Mouse (Mus musculus) inflammation-experienced regulatory T-cells, adult 6 months (primary cell): ENCODE data around the gene Ruvbl1. TPM values are rescaled to one million over a fixed set of nuclear protein-coding genes. Genes with fewer than 3 reads are reported as not detected.
A peak's percentile ranks its signal among the peaks of the same experiment; 100 is the strongest.

Experiments
- ATAC-seq: one replicate; pipeline ENCODE4 v1.8.0; 2017
- polyA plus RNA-seq, 3 experiments: library from polyadenylated mRNA; unstranded; fragments of 100-300 nt; shearing (Covaris generic); gene quantifications; one replicate each; pipeline ENCODE4 v1.2.1; 2017

The Ruvbl1 gene
- 10 to 100 TPM; 51.3 to 68.4 (median 59.4) TPM for polyA plus RNA-seq

GRCm38 (mm10) chr6:88465181-88465920 lies at the start of gene Ruvbl1:
Gene Ruvbl1, plus strand, starts transcription at chr6:88465409.
- peak; percentile 99 for ATAC-seq

GRCm38 (mm10) chr6:88416130-88416758 lies 49.0 kb upstream of the Ruvbl1 start:
- no peak for ATAC-seq

GRCm38 (mm10) chr6:88431202-88431601 lies 34.0 kb upstream of the Ruvbl1 start:
- ATAC-seq: no peak

GRCm38 (mm10) chr6:88435609-88436008 lies 29.6 kb upstream of the Ruvbl1 start:
- ATAC-seq: no peak

GRCm38 (mm10) chr6:88439056-88439455 lies 26.2 kb upstream of the Ruvbl1 start:
- ATAC-seq: no peak

- ATAC-seq: peak; percentile 45
These were observed 22.7 kb upstream of the Ruvbl1 start for GRCm38 (mm10) chr6:88442551-88442950.

GRCm38 (mm10) chr6:88443446-88443845 lies 21.8 kb upstream of the Ruvbl1 start:
- ATAC-seq: no peak

GRCm38 (mm10) chr6:88444076-88444750 lies 21.0 kb upstream of the Ruvbl1 start:
- ATAC-seq: no peak

- no peak for ATAC-seq
These were observed 19.5 kb upstream of the Ruvbl1 start for GRCm38 (mm10) chr6:88445661-88446060.

- peak; percentile 93 for ATAC-seq
These were observed 18.9 kb upstream of the Ruvbl1 start, which contains the start of gene Eefsec for GRCm38 (mm10) chr6:88446063-88447002. Gene Eefsec, minus strand, starts transcription at chr6:88446539.

GRCm38 (mm10) chr6:88447454-88447853 lies 17.8 kb upstream of the Ruvbl1 start:
- ATAC-seq: no peak

GRCm38 (mm10) chr6:88454545-88454944 lies 10.7 kb upstream of the Ruvbl1 start:
- ATAC-seq: no peak

GRCm38 (mm10) chr6:88469878-88470277 lies 4.7 kb downstream of the Ruvbl1 start:
- no peak for ATAC-seq

GRCm38 (mm10) chr6:88480421-88480820 lies 15.2 kb downstream of the Ruvbl1 start:
- ATAC-seq: no peak

- no peak for ATAC-seq
These were observed 17.9 kb downstream of the Ruvbl1 start for GRCm38 (mm10) chr6:88483111-88483510.

GRCm38 (mm10) chr6:88483913-88484312 lies 18.7 kb downstream of the Ruvbl1 start:
- no peak for ATAC-seq

GRCm38 (mm10) chr6:88485378-88485777 lies 20.2 kb downstream of the Ruvbl1 start:
- no peak for ATAC-seq

- ATAC-seq: no peak
These were observed 21.7 kb downstream of the Ruvbl1 start for GRCm38 (mm10) chr6:88486893-88487292.

GRCm38 (mm10) chr6:88489026-88489425 lies 23.8 kb downstream of the Ruvbl1 start:
- ATAC-seq: no peak

GRCm38 (mm10) chr6:88489834-88490233 lies 24.6 kb downstream of the Ruvbl1 start:
- ATAC-seq: no peak

GRCm38 (mm10) chr6:88490629-88491354 lies 25.6 kb downstream of the Ruvbl1 start:
- ATAC-seq: no peak

GRCm38 (mm10) chr6:88493712-88494111 lies 28.5 kb downstream of the Ruvbl1 start:
- ATAC-seq: no peak
